ENCODE assay signal across 8 mouse cellular contexts in the genomic region with DNA sequence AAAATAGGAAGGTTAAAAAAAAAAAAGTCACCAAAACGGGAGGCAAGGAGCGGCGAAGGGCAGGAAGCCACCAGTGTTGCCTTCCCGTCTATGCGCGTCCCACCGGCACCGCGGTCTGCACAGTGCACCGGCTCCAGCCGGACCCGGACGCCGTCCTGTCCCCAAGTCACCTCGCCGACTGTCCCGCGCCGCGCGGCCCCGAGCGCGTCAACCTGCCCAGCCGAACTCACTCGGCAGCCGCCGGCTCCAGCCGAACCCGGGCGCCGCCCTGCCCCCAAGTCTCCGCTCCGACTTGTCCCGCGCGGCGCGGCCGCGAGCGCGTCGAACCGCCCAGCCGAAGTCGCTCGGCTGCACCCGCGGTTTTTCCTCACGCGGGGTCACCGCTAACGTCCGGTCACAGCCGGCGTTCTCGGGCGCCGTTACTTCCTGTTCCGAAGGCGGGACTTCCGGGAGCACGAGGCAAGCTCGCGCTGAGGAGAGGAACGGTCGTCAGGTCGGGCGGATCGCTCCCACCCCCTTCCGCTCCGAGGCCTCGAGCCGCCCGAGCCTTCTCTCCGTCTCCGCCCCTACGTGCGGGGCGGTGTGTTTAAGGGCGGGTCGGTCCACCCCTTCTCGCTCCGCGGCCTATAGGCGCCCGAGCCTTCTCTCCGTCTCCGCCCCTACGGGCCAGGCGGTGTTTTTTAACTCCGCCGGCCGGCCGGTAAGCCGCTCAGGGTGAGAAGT. TPM values are rescaled to one million over a fixed set of nuclear protein-coding genes. Genes with fewer than 3 reads are reported as not detected.
A peak's percentile ranks its signal among the peaks of the same experiment; 100 is the strongest.
DNase-seq lines count a peak whose midpoint lies in the region; ATAC-seq lines count a peak whose summit lies in the region.

Gene Hccs, minus strand, starts transcription at position 428 of the 723 bp plus-strand sequence.

- DNase-seq in adipocyte (ENCODE audit: low spot score), result peak; percentile 91
- DNase-seq in embryo, embryonic 10 days (ENCODE audit: low spot score), result peak; percentile 92
- peak; percentile 81 for DNase-seq in gastrocnemius, postnatal 10 days
- peak; percentile 92 for DNase-seq in induced T-regulatory cell, adult 2 months (ENCODE audit: low read depth)
- peak; percentile 71 to 84 for DNase-seq in left cerebral cortex, adult 9 months (ENCODE audit: low spot score in 2 of 2)
- DNase-seq in right cerebral cortex, postnatal 14 days, result peak; percentile 82
- peak; percentile 75 to 89 for DNase-seq in urinary bladder, postnatal 36 days (ENCODE audit: low spot score in 2 of 2)

- ATAC-seq in megakaryocyte progenitor cell, adult 5-6 weeks (replicated peaks; ENCODE audit: poor library complexity), result peak; percentile 96

RNA-seq across cellular contexts. Expression of gene Hccs, which starts in this region (rescaled TPM):
- 10 to 100 TPM; 22.5 to 24.9 TPM for total RNA-seq in gastrocnemius, postnatal 10 days (2021)
- 36.3 and 41.6 TPM in 2 replicates for total RNA-seq in megakaryocyte progenitor cell, adult 5-6 weeks (2015)
- total RNA-seq in megakaryocyte progenitor cell, adult 5-6 weeks (2017), result 36.1 and 37.6 TPM in 2 replicates

Comparison
In these comparisons a context has a peak if more than half of its experiments do, and no peak if none do; other contexts are left out.
1. Peak in every context shown above with its lines: DNase-seq and ATAC-seq.